Mouse (Mus musculus): ENCODE measurements around the gene F830045P16Rik. TPM values are rescaled to one million over a fixed set of nuclear protein-coding genes. Genes with fewer than 3 reads are reported as not detected.

F830045P16Rik gene
- polyA plus RNA-seq, 1 experiment, result not detected

GRCm38 (mm10) chr2:129420897-129421561 is 115.4 kb downstream of the F830045P16Rik start:
- Histone ChIP-seq H3K4me3 (ENCODE audit: low read depth, low read length) (no peak overlapping the region), H3K36me3 (ENCODE audit: control insufficient read depth, insufficient read depth, low read length) (no peaks in the 10 kb centered on the region), H3K27me3 (ENCODE audit: control insufficient read depth, insufficient read depth, low read length) (no peaks in the 10 kb centered on the region), H3K4me1 (ENCODE audit: control insufficient read depth, insufficient read depth, insufficient read length, low read length) (no peaks in the 10 kb centered on the region), H3K27ac (ENCODE audit: insufficient read depth, low read depth, low read length) (no peak overlapping the region)
- WGBS, result 65% methylated on average over 10 of the region's 10 CpGs
- TF ChIP-seq POLR2A (IDR thresholded peaks at IDR 0.05; ENCODE audit: low read depth, low read length) (no peak), CTCF (IDR thresholded peaks at IDR 0.05; ENCODE audit: extremely low read depth, insufficient read length, insufficient replicate concordance, low read depth, low read length) (no peak)

- Histone ChIP-seq H3K36me3 (ENCODE audit: control insufficient read depth, insufficient read depth, low read length) (no peaks in the 10 kb centered on the region), H3K27me3 (ENCODE audit: control insufficient read depth, insufficient read depth, low read length) (no peaks in the 10 kb centered on the region), H3K4me1 (ENCODE audit: control insufficient read depth, insufficient read depth, insufficient read length, low read length) (no peaks in the 10 kb centered on the region), H3K27ac (ENCODE audit: insufficient read depth, low read depth, low read length) (no peak overlapping the region), H3K4me3 (ENCODE audit: low read depth, low read length) (no peak overlapping the region)
- 85% methylated on average over 3 of the region's 3 CpGs for whole genome bisulfite sequencing
- no peak for TF ChIP-seq POLR2A (IDR thresholded peaks at IDR 0.05; ENCODE audit: low read depth, low read length)
- no peak for TF ChIP-seq CTCF (IDR thresholded peaks at IDR 0.05; ENCODE audit: extremely low read depth, insufficient read length, insufficient replicate concordance, low read depth, low read length)
Observed at GRCm38 (mm10) chr2:129419361-129419880, 117.0 kb downstream of the F830045P16Rik start.

- Histone ChIP-seq H3K4me3 (ENCODE audit: low read depth, low read length) (no peak overlapping the region), H3K36me3 (ENCODE audit: control insufficient read depth, insufficient read depth, low read length) (no peaks in the 10 kb centered on the region), H3K4me1 (ENCODE audit: control insufficient read depth, insufficient read depth, insufficient read length, low read length) (peaks cover 3% of the 10 kb centered on the region; the same call in 1 of the 2 replicates), H3K27me3 (ENCODE audit: control insufficient read depth, insufficient read depth, low read length) (no peaks in the 10 kb centered on the region), H3K27ac (ENCODE audit: insufficient read depth, low read depth, low read length) (no peak overlapping the region)
- no peak for TF ChIP-seq POLR2A (IDR thresholded peaks at IDR 0.05; ENCODE audit: low read depth, low read length)
- TF ChIP-seq CTCF (IDR thresholded peaks at IDR 0.05; ENCODE audit: extremely low read depth, insufficient read length, insufficient replicate concordance, low read depth, low read length), result no peak
- 80% methylated on average over 3 of the region's 3 CpGs for WGBS
Observed at GRCm38 (mm10) chr2:129414593-129414992, 121.8 kb downstream of the F830045P16Rik start.

GRCm38 (mm10) chr2:129413488-129413887 is 122.9 kb downstream of the F830045P16Rik start:
- 24% methylated on average over 6 of the region's 6 CpGs for WGBS
- Histone ChIP-seq H3K27ac (ENCODE audit: insufficient read depth, low read depth, low read length) (no peak overlapping the region), H3K36me3 (ENCODE audit: control insufficient read depth, insufficient read depth, low read length) (no peaks in the 10 kb centered on the region), H3K4me3 (ENCODE audit: low read depth, low read length) (no peak overlapping the region), H3K27me3 (ENCODE audit: control insufficient read depth, insufficient read depth, low read length) (no peaks in the 10 kb centered on the region), H3K4me1 (ENCODE audit: control insufficient read depth, insufficient read depth, insufficient read length, low read length) (peaks cover 3% of the 10 kb centered on the region; the same call in 1 of the 2 replicates)
- no peak for TF ChIP-seq POLR2A (IDR thresholded peaks at IDR 0.05; ENCODE audit: low read depth, low read length)
- no peak for TF ChIP-seq CTCF (IDR thresholded peaks at IDR 0.05; ENCODE audit: extremely low read depth, insufficient read length, insufficient replicate concordance, low read depth, low read length)

GRCm38 (mm10) chr2:129411651-129412050 is 124.8 kb downstream of the F830045P16Rik start:
- no peak for TF ChIP-seq POLR2A (IDR thresholded peaks at IDR 0.05; ENCODE audit: low read depth, low read length)
- TF ChIP-seq CTCF (IDR thresholded peaks at IDR 0.05; ENCODE audit: extremely low read depth, insufficient read length, insufficient replicate concordance, low read depth, low read length), result no peak

GRCm38 (mm10) chr2:129410344-129410743 is 126.1 kb downstream of the F830045P16Rik start:
- Histone ChIP-seq H3K36me3 (ENCODE audit: control insufficient read depth, insufficient read depth, low read length) (no peaks in the 10 kb centered on the region), H3K27ac (ENCODE audit: insufficient read depth, low read depth, low read length) (no peak overlapping the region), H3K4me1 (ENCODE audit: control insufficient read depth, insufficient read depth, insufficient read length, low read length) (peaks cover 3% of the 10 kb centered on the region; the same call in 1 of the 2 replicates), H3K27me3 (ENCODE audit: control insufficient read depth, insufficient read depth, low read length) (no peaks in the 10 kb centered on the region), H3K4me3 (ENCODE audit: low read depth, low read length) (no peak overlapping the region)
- TF ChIP-seq CTCF (IDR thresholded peaks at IDR 0.05; ENCODE audit: extremely low read depth, insufficient read length, insufficient replicate concordance, low read depth, low read length) (no peak), POLR2A (IDR thresholded peaks at IDR 0.05; ENCODE audit: low read depth, low read length) (no peak)
- 87% methylated on average over 7 of the region's 7 CpGs for WGBS

More at GRCm38 (mm10) chr2:129411651-129412050, 124.8 kb downstream of the F830045P16Rik start:
- Histone ChIP-seq H3K27ac (ENCODE audit: insufficient read depth, low read depth, low read length) (no peak overlapping the region), H3K27me3 (ENCODE audit: control insufficient read depth, insufficient read depth, low read length) (no peaks in the 10 kb centered on the region), H3K4me1 (ENCODE audit: control insufficient read depth, insufficient read depth, insufficient read length, low read length) (peaks cover 3% of the 10 kb centered on the region; the same call in 1 of the 2 replicates), H3K4me3 (ENCODE audit: low read depth, low read length) (no peak overlapping the region), H3K36me3 (ENCODE audit: control insufficient read depth, insufficient read depth, low read length) (no peaks in the 10 kb centered on the region)
- WGBS, result 46% methylated on average over 3 of the region's 3 CpGs

- no peaks in the 10 kb centered on the region for H3K36me3 ChIP-seq (ENCODE audit: control insufficient read depth, insufficient read depth, low read length)
- 13% methylated on average over 18 of the region's 18 CpGs for WGBS
- no peak overlapping the region for H3K27ac ChIP-seq (ENCODE audit: insufficient read depth, low read depth, low read length)
- H3K4me3 ChIP-seq (ENCODE audit: low read depth, low read length), result no peak overlapping the region
- peak; percentile 77 for TF ChIP-seq CTCF (IDR thresholded peaks at IDR 0.05; ENCODE audit: extremely low read depth, insufficient read length, insufficient replicate concordance, low read depth, low read length)
- no peak for TF ChIP-seq POLR2A (IDR thresholded peaks at IDR 0.05; ENCODE audit: low read depth, low read length)
- H3K27me3 ChIP-seq (ENCODE audit: control insufficient read depth, insufficient read depth, low read length), result no peaks in the 10 kb centered on the region
- H3K4me1 ChIP-seq (ENCODE audit: control insufficient read depth, insufficient read depth, insufficient read length, low read length), result no peaks in the 10 kb centered on the region
Observed at GRCm38 (mm10) chr2:129408476-129408875, 127.9 kb downstream of the F830045P16Rik start.

Other genes with a start within 250 kb of the F830045P16Rik start
- 0.47 and 0.91 TPM in 2 replicates for gene Ckap2l, start 239.4 kb downstream of the F830045P16Rik start, polyA plus RNA-seq (2012; rRNA removed)
- 0.19 and 0.23 TPM in 2 replicates for gene Il1a, start 226.6 kb downstream of the F830045P16Rik start, polyA plus RNA-seq (2012; rRNA removed)
- gene Il1b, start 165.5 kb downstream of the F830045P16Rik start, polyA plus RNA-seq (2012; rRNA removed), result 0.74 and 0.89 TPM in 2 replicates
- gene Sirpa, start 56.2 kb upstream of the F830045P16Rik start, polyA plus RNA-seq (2012; rRNA removed), result 14.1 and 16.0 TPM in 2 replicates
- 0.41 TPM in 1 of 2 replicates, not detected in the other for gene Pdyn, start 163.2 kb upstream of the F830045P16Rik start, polyA plus RNA-seq (2012; rRNA removed)

Data from small intestine, adult 2 months (tissue).